Mouse (Mus musculus) midbrain, embryonic 14.5 days (tissue): Measurements from ENCODE around the gene Cdc25b. TPM values are rescaled to one million over a fixed set of nuclear protein-coding genes. Genes with fewer than 3 reads are reported as not detected.

ENCODE experiments used
- ATAC-seq: fragments of 200-750 bp; cut with Nextera tagmentation; 2 replicates; pipeline ENCODE4 v1.8.0; 2017; ENCODE audit warnings: moderate number of reproducible peaks, moderate library complexity; ENCODE audit not compliant: low FRiP score, low TSS enrichment
- DNase-seq: peaks from one replicate; pipeline ENCODE4 v3.0.0-alpha.2; 2015
- H3K27ac ChIP-seq: fragments of 300-500 bp; sonication (generic); replicated peaks from 2 replicates; pipeline ENCODE4 v1.5.1; 2014; ENCODE audit warnings: mild to moderate bottlenecking, low read depth, low read length, moderate library complexity
- H3K27me3 ChIP-seq: fragments of 300-500 bp; sonication (generic); 2 replicates; pipeline ENCODE4 v1.6.1; 2014; ENCODE audit warnings: low read length, control low read depth, mixed read lengths; ENCODE audit not compliant: control insufficient read depth, insufficient read depth
- H3K36me3 ChIP-seq: fragments of 300-500 bp; sonication (generic); 2 replicates; pipeline ENCODE4 v1.6.1; 2014; ENCODE audit warnings: low read length, control low read depth; ENCODE audit not compliant: control insufficient read depth, insufficient read depth
- H3K4me1 ChIP-seq: fragments of 300-500 bp; sonication (generic); 2 replicates; pipeline ENCODE4 v1.6.1; 2014; ENCODE audit warnings: mild to moderate bottlenecking, antibody characterized with exemption, low read length, control low read depth; ENCODE audit not compliant: control insufficient read depth, insufficient read depth
- H3K4me2 ChIP-seq: fragments of 300-500 bp; sonication (generic); 2 replicates; pipeline ENCODE4 v1.6.1; 2014; ENCODE audit warnings: mild to moderate bottlenecking, low read length, moderate library complexity
- H3K4me3 ChIP-seq: fragments of 300-500 bp; sonication (generic); replicated peaks from 2 replicates; pipeline ENCODE4 v1.5.1; 2014; ENCODE audit warnings: low read depth, low read length
- H3K9ac ChIP-seq: fragments of 300-500 bp; sonication (generic); replicated peaks from 2 replicates; pipeline ENCODE4 v1.6.1; 2014; ENCODE audit warnings: mild to moderate bottlenecking, low read length, moderate library complexity
- H3K9me3 ChIP-seq: fragments of 300-500 bp; sonication (generic); 2 replicates; pipeline ENCODE4 v1.6.1; 2016; ENCODE audit warnings: low read length, control low read depth, mixed read lengths; ENCODE audit not compliant: control insufficient read depth
- WGBS: fragments of 180-500 bp; shearing (Covaris S2); extraction: QIAGEN DNeasy Blood & Tissue Kit; methylation state at CpG from one replicate; pipeline ENCODE4 v1.1.7; 2014; 5-methylcytosine and 5-hydroxymethylcytosine counted together
- polyA plus RNA-seq: library from polyadenylated mRNA; unstranded; fragments of >200 nt; fragmentation: Nextera tagmentation; extraction: Ambion mirVana; gene quantifications from 2 replicates; pipeline ENCODE4 v1.2.1, GENCODE M21; 2014

Cdc25b gene
- polyA plus RNA-seq, 1 experiment from 2014 or later = 31.5 TPM

- H3K4me2 ChIP-seq = no peak overlapping the region
- H3K9me3 ChIP-seq = no peaks in the 10 kb centered on the region
- H3K4me1 ChIP-seq = peaks cover 7% of the 10 kb centered on the region
- H3K27me3 ChIP-seq = no peaks in the 10 kb centered on the region
- H3K4me3 ChIP-seq = no peak overlapping the region
- DNase-seq (no peak), ATAC-seq (no peak)
- H3K36me3 ChIP-seq = 0 out of 2 replicates have a peak, but pooled peaks cover 8% of the 10 kb centered on the region
- no peak overlapping the region for H3K9ac ChIP-seq
- H3K27ac ChIP-seq = no peak overlapping the region
- WGBS = 89% methylated on average over 2 of the region's 2 CpGs
These were observed 21.6 kb downstream of the Cdc25b start for GRCm38 (mm10) chr2:131208356-131208755.

GRCm38 (mm10) chr2:131209125-131209795 lies 22.5 kb downstream of the Cdc25b start:
- Histone ChIP-seq H3K9ac (peak overlapping the region; percentile 54; the same call in 1 of the 2 replicates), H3K4me1 (peaks cover 7% of the 10 kb centered on the region), H3K27ac (peak overlapping the region; percentile 91), H3K4me2 (peak overlapping the region; percentile 55), H3K4me3 (no peak overlapping the region; the same call in 1 of the 2 replicates), H3K27me3 (no peaks in the 10 kb centered on the region), H3K36me3 (0 out of 2 replicates have a peak, but pooled peaks cover 12% of the 10 kb centered on the region), H3K9me3 (no peaks in the 10 kb centered on the region)
- 77% methylated on average over 4 of the region's 4 CpGs for WGBS
- ATAC-seq = no peak
- DNase-seq = no peak

- Histone ChIP-seq H3K9me3 (no peaks in the 10 kb centered on the region), H3K9ac (peak overlapping the region; percentile 54), H3K27me3 (no peaks in the 10 kb centered on the region), H3K4me3 (peak overlapping the region; percentile 62), H3K36me3 (0 out of 2 replicates have a peak, but pooled peaks cover 17% of the 10 kb centered on the region), H3K27ac (peak overlapping the region; percentile 91), H3K4me1 (peaks cover 7% of the 10 kb centered on the region), H3K4me2 (peak overlapping the region; percentile 55)
- 2% methylated on average over 50 of the region's 50 CpGs for WGBS
- DNase-seq (peak; percentile 96), ATAC-seq (peak; percentile 98)
These were observed 23.4 kb downstream of the Cdc25b start for GRCm38 (mm10) chr2:131209969-131210792.

- Histone ChIP-seq H3K4me2 (peak overlapping the region; percentile 55), H3K36me3 (0 out of 2 replicates have a peak, but pooled peaks cover 17% of the 10 kb centered on the region), H3K4me3 (peak overlapping the region; percentile 62), H3K27me3 (no peaks in the 10 kb centered on the region), H3K9me3 (no peaks in the 10 kb centered on the region), H3K4me1 (peaks cover 7% of the 10 kb centered on the region), H3K9ac (peak overlapping the region; percentile 54), H3K27ac (peak overlapping the region; percentile 91; the same call in 1 of the 2 replicates)
- ATAC-seq (no peak), DNase-seq (peak; percentile 5)
- 66% methylated on average over 9 of the region's 9 CpGs for WGBS
These were observed 24.4 kb downstream of the Cdc25b start for GRCm38 (mm10) chr2:131211026-131211615.

- no peak for ATAC-seq
- Histone ChIP-seq H3K4me1 (peaks cover 7% of the 10 kb centered on the region), H3K4me2 (no peak overlapping the region), H3K9me3 (no peaks in the 10 kb centered on the region), H3K27me3 (no peaks in the 10 kb centered on the region), H3K27ac (no peak overlapping the region), H3K9ac (0 out of 2 replicates have a peak overlapping the region, but pooled peaks have one; percentile 12), H3K36me3 (0 out of 2 replicates have a peak, but pooled peaks cover 17% of the 10 kb centered on the region), H3K4me3 (no peak overlapping the region)
- DNase-seq = no peak
- 86% methylated on average over 7 of the region's 7 CpGs for WGBS
These were observed 27.0 kb downstream of the Cdc25b start for GRCm38 (mm10) chr2:131213773-131214172.

- ATAC-seq (no peak), DNase-seq (no peak)
- H3K27me3 ChIP-seq = no peaks in the 10 kb centered on the region
- H3K4me1 ChIP-seq = peaks cover 2% of the 10 kb centered on the region
- H3K36me3 ChIP-seq = 0 out of 2 replicates have a peak, but pooled peaks cover 17% of the 10 kb centered on the region
- no peak overlapping the region for H3K4me3 ChIP-seq
- H3K9me3 ChIP-seq = no peaks in the 10 kb centered on the region
- WGBS = 88% methylated on average over 7 of the region's 7 CpGs
- no peak overlapping the region for H3K9ac ChIP-seq
- H3K27ac ChIP-seq = no peak overlapping the region
- no peak overlapping the region for H3K4me2 ChIP-seq
These were observed 29.5 kb downstream of the Cdc25b start for GRCm38 (mm10) chr2:131215941-131216858.

GRCm38 (mm10) chr2:131220030-131220429 lies 33.3 kb downstream of the Cdc25b start:
- H3K27me3 ChIP-seq = no peaks in the 10 kb centered on the region
- no peak overlapping the region for H3K4me3 ChIP-seq
- no peak overlapping the region for H3K4me2 ChIP-seq
- H3K36me3 ChIP-seq = no peaks in the 10 kb centered on the region
- no peaks in the 10 kb centered on the region for H3K4me1 ChIP-seq
- H3K27ac ChIP-seq = no peak overlapping the region
- H3K9ac ChIP-seq = no peak overlapping the region
- DNase-seq (no peak), ATAC-seq (no peak)
- no peaks in the 10 kb centered on the region for H3K9me3 ChIP-seq
- 85% methylated on average over 4 of the region's 4 CpGs for WGBS
